Mouse (Mus musculus) olfactory bulb, adult 2 months (tissue): ENCODE results near the gene Rnf114. TPM values are rescaled to one million over a fixed set of nuclear protein-coding genes. Genes with fewer than 3 reads are reported as not detected.

Source experiments
- H3K27ac ChIP-seq: fragments of 200-500 bp; 2 replicates; pipeline ENCODE4 v1.5.1; 2012; ENCODE audit warnings: low read depth, low read length; ENCODE audit not compliant: insufficient read depth
- H3K4me1 ChIP-seq: fragments of 200-500 bp; 2 replicates; pipeline ENCODE4 v1.6.1; 2012; ENCODE audit warnings: low read length; ENCODE audit not compliant: control insufficient read depth, insufficient read depth
- H3K4me3 ChIP-seq: fragments of 200-500 bp; 2 replicates; pipeline ENCODE4 v1.5.1; 2012; ENCODE audit warnings: mild to moderate bottlenecking, low read depth, low read length, moderate library complexity; ENCODE audit not compliant: insufficient read depth
- CTCF ChIP-seq: fragments of 200-500 bp; IDR thresholded peaks from 2 replicates; pipeline ENCODE4 v1.5.1; 2012; ENCODE audit warnings: low read depth, mild to moderate bottlenecking, low read length, moderate library complexity; ENCODE audit not compliant: insufficient read depth
- POLR2A ChIP-seq: fragments of 200-500 bp; IDR thresholded peaks from 2 replicates; pipeline ENCODE4 v1.6.1; 2012; ENCODE audit warnings: mild to moderate bottlenecking, low read depth, low read length, moderate library complexity; ENCODE audit not compliant: insufficient read depth
- WGBS: fragments of 180-500 bp; shearing (Covaris S2); methylation state at CpG from one replicate; pipeline ENCODE4 v1.1.7; 2018; 5-methylcytosine and 5-hydroxymethylcytosine counted together
- polyA plus RNA-seq: library from polyadenylated mRNA; stranded (reverse); fragments of >200 nt; gene quantifications from 2 replicates; pipeline ENCODE4 v1.2.4, GENCODE M21; 2012; ENCODE audit warnings: low replicate concordance; ENCODE audit not compliant: missing spikeins, insufficient read depth, insufficient read length

Gene Rnf114
- polyA plus RNA-seq, 1 experiment = not detected

DNA sequence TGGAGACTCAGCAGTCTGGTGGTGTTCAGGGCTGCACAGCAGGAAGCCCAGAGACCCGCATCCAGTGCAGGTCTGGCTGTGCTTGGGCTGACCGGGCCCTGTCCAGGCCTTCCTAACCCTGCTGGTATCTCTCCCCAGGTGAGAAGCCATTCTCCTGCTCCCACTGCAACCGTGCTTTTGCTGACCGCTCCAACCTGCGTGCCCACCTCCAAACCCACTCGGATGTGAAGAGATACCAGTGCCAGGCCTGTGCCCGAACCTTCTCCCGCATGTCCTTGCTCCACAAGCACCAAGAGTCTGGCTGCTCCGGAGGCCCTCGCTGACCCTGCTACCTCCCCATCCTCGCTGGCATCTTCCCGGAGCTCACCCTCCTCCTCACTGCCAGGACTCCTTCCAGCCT is 49.3 kb downstream of the Rnf114 start:
- Histone ChIP-seq H3K4me3 (no peak overlapping the region), H3K4me1 (peaks cover 35% of the 10 kb centered on the region), H3K27ac (no peak overlapping the region)
- 91% methylated on average over 12 of the region's 12 CpGs for WGBS
- no peak for TF ChIP-seq CTCF
- TF ChIP-seq POLR2A = no peak

DNA sequence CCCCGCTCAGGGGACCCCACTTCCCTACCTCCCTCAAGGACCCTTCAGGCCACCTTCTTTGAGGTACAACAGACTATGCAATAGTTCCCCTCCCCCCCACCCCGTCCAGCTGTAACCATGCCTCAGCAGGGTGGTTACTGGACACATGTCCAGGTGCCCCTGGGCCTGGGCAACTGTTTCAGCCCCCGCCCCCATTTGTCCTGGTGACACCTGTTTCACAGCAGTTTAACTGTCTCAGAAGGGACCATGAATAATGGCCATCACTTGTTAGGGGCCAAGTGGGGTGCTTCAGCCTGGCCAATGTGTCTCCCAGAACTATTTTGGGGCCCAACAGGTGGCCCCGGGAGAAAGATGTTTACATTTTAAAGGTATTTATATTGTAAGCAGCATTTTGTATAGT is 49.9 kb downstream of the Rnf114 start:
- H3K4me3 ChIP-seq = no peak overlapping the region
- TF ChIP-seq POLR2A (no peak), CTCF (no peak)
- no peak overlapping the region for H3K27ac ChIP-seq
- peaks cover 32% of the 10 kb centered on the region for H3K4me1 ChIP-seq
- 91% methylated on average over 4 of the region's 4 CpGs for WGBS

DNA sequence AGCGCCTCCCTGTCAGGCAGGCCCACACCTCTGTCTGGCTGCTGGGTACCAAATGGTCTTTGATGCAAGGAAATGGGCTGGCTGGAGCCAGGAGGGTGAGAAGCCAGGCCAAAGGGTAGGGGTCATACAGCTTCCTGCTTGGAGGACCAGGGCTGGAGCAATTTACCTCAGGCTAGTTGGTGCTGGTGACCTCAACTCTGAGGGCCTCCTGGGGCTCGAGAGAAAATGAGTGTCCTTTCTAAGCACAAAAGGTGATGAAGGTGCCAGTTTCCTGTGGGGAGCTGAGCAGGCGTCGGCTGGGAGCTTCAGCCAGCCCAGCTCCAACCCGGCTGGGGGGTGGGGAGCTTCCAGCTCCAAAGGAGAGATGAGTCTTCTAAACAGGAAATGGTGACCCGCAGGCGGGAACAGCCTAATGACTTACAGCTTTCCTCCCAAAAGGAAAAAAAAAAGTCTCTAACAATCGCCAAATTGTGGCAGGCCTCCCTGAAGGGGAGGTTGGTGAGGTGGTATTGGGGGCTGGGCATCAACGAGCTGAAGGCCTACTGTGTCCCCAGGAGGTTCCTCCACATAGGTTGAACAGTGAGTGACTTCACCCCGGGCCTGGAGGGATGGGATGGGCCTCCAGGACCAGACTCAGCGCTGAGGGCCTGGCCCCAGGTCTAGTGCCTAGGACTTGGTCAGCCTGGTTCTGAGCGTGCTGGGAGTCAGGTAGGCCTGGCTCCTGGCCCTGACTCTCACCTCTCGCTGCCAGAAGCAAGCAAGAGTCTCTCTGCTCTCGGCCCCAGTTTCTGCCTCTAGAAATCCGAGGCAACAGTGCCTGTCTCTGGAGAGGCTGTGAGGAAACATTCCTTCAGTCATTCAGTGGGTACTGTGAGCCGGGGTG is 50.9 kb downstream of the Rnf114 start:
- WGBS = 44% methylated on average over 16 of the region's 16 CpGs
- H3K27ac ChIP-seq = no peak overlapping the region

DNA sequence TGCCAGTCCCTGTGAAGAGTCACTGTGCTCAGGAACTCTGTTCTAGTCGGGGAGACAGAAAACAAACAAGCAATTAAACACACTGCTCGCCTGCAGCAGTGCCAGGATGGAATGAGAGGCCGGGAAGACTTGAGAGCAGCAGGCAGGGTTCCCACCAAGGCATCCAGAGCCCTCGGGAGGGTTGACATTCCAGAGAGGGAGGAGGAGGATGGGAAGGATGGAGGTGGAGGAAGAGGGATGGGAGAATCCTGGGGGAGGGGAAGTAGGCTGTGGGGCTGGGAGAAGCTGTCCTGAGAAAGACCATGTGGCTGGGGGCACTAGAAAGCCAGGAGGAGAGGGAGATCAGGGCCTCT is 51.5 kb downstream of the Rnf114 start:
- Histone ChIP-seq H3K4me1 (peaks cover 23% of the 10 kb centered on the region), H3K4me3 (no peak overlapping the region), H3K27ac (no peak overlapping the region)
- 3% methylated on average over 4 of the region's 4 CpGs for WGBS
- TF ChIP-seq POLR2A (no peak), CTCF (no peak)

More for the DNA sequence above, 50.9 kb downstream of the Rnf114 start:
- TF ChIP-seq CTCF (no peak), POLR2A (no peak)
- peaks cover 23% of the 10 kb centered on the region for H3K4me1 ChIP-seq
- H3K4me3 ChIP-seq = no peak overlapping the region

DNA sequence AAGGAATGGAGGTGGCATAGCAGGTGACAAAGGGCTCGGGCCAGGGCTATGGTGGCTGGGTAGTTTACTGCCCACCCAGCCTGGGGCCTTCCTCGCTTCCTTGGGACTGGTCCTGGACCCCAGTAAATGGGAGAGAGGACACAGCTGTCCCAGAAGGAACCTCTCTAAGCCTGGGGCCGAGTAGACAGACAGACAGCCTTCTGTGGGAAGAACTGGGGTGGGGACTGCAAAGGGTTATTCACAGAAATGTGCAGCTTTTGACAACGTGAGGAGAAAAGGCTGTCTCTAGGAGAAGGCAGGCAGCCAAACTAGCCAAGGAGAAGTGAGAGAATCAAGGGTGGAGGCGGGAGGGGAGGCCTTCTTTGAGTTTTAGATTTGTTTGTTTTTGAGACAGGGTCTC is 52.0 kb downstream of the Rnf114 start:
- WGBS = 75% methylated on average over 5 of the region's 5 CpGs
- H3K27ac ChIP-seq = no peak overlapping the region

DNA sequence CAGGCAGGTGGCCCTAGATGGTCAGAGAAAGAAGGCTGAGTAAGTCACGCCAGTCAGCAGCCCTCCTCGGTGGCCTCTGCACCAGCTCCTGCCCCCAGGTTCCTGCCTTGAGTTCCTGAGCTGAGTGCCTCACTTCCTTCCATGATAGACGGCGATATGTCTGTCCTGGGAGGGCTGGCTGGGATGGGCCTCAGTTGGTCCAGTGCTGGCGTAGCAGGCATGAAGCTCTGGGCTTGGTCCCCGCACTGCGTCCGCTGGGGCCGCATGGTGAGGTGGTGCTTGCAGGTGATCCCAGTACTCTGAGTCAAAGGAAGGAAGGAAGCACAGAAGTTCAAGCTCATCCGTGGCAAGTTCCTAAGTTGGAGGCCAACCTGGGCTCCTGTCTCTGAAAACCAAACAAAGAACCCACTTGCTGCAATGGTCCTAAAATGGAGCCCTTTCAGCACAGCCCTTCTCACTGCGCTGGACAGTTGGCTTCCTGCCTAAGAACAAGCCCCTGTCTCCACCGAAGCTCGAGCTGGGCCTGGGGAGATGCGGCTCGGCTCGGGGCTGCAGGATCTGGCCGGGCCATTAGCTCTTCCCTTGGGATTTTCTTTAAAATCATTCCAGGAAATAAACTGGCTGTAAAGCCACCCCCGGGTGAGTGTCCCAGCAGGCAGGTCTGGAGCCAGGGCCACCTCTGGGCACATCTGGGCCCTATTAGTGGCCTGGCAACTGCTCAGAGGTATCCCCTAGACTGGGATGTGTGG is 54.2 kb downstream of the Rnf114 start:
- no peak overlapping the region for H3K4me3 ChIP-seq
- TF ChIP-seq CTCF (no peak), POLR2A (no peak)
- 87% methylated on average over 18 of the region's 18 CpGs for WGBS

More for the DNA sequence above, 52.0 kb downstream of the Rnf114 start:
- Histone ChIP-seq H3K4me3 (no peak overlapping the region), H3K4me1 (peaks cover 23% of the 10 kb centered on the region)
- TF ChIP-seq CTCF = no peak
- TF ChIP-seq POLR2A = no peak

DNA sequence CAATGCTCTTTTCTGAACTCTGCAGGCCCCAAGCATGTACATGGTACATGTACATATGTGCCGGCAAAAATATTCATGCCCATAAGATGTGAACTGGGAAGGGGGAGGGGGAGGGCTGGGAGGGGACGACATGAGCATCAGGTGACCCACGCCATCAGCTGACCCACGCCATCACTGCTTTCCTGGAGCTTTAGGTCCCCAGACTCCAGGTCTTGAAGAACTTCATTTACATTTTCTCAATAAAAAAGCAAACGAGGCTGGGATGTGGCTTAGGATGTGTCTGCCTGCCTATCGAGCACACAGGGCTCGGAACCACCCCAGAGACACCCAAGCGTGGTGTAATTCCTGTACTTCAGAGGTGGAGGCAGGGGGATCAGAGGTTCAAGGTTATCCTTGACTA is 55.0 kb downstream of the Rnf114 start:
- WGBS = 90% methylated on average over 8 of the region's 8 CpGs
- no peak overlapping the region for H3K27ac ChIP-seq
- TF ChIP-seq POLR2A = no peak
- no peak for TF ChIP-seq CTCF
- peaks cover 22% of the 10 kb centered on the region for H3K4me1 ChIP-seq
- H3K4me3 ChIP-seq = no peak overlapping the region

More for the DNA sequence above, 54.2 kb downstream of the Rnf114 start:
- Histone ChIP-seq H3K4me1 (peaks cover 20% of the 10 kb centered on the region), H3K27ac (no peak overlapping the region)

DNA sequence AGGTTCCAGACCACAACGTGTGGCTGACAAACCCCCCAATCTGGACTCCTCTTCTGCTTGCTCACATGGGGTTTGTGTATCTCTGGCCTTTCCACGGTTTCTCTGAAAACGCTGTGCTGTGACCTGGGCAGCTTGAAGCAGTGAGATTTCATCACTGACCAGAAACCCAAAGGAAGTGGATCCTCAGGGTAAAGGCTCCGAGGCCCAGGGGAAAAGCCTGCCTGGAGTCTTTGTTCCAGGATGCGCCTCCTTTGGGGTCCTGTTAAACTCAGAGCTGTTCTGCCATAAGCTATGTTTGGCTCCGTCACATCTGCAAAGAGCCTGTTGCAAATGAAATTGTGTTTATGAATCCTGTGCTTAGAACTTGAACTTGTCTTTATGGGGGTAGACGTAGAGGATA is 56.5 kb downstream of the Rnf114 start:
- Histone ChIP-seq H3K27ac (no peak overlapping the region), H3K4me3 (no peak overlapping the region), H3K4me1 (peaks cover 17% of the 10 kb centered on the region)
- 94% methylated on average over 7 of the region's 7 CpGs for WGBS
- TF ChIP-seq POLR2A = no peak
- TF ChIP-seq CTCF = no peak

DNA sequence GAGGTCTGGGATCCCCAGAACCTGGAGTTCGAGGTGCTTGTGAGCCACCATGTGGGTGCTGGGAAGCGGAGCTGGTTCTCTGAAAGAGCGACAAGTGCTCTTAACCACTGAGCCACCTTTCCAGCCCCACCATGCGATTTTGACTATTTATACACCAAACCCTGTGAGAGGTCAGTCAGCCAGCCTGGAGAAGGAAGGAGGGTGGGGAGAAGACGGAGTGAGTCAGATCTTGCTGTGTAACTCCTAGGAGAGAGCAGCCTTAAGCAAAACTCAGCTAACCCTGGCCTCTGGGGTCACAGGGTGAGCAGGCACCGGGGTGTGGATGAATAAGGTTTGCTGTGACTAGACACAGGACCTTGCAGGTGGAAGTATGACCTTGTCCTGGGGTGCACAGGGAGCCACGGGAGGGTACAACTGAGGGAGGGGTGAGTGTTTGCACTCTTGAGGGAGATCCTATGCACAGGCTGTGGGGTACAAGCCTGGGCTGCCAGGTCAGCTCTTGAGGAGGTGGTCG is 58.0 kb downstream of the Rnf114 start:
- Histone ChIP-seq H3K4me3 (no peak overlapping the region), H3K27ac (no peak overlapping the region), H3K4me1 (peaks cover 11% of the 10 kb centered on the region)
- no peak for TF ChIP-seq CTCF
- TF ChIP-seq POLR2A = no peak
- whole genome bisulfite sequencing = 81% methylated on average over 8 of the region's 8 CpGs
